Mouse (Mus musculus): ENCODE data around the gene Gm28042. TPM values are rescaled to one million over a fixed set of nuclear protein-coding genes. Genes with fewer than 3 reads are reported as not detected.

The Gm28042 gene
- polyA plus RNA-seq, 1 experiment = 7.0 TPM

GRCm38 (mm10) chr2:120068555-120069465, 41.5 kb downstream of the Gm28042 start:
- 73% methylated on average over 16 of the region's 16 CpGs for WGBS
- DNase-seq = peak; percentile 16

GRCm38 (mm10) chr2:120069466-120069990, 42.2 kb downstream of the Gm28042 start:
- no peaks in the 10 kb centered on the region for H3K36me3 ChIP-seq (ENCODE audit: control insufficient read depth, insufficient read depth, low read length)
- no peak overlapping the region for H3K27ac ChIP-seq (ENCODE audit: control insufficient read depth, insufficient read depth, low read length)
- no peak for DNase-seq
- no peak overlapping the region for H3K4me3 ChIP-seq (ENCODE audit: control insufficient read depth, insufficient read depth, low read length)
- H3K27me3 ChIP-seq (ENCODE audit: control insufficient read depth, insufficient read depth, low read length) = no peaks in the 10 kb centered on the region
- 73% methylated on average over 8 of the region's 8 CpGs for WGBS
- H3K4me1 ChIP-seq (replicated peaks; ENCODE audit: control insufficient read depth, insufficient read depth, low read length) = no peaks in the 10 kb centered on the region
- no peak for TF ChIP-seq CTCF (IDR thresholded peaks at IDR 0.05; ENCODE audit: borderline replicate concordance, control insufficient read depth, extremely low read depth, insufficient read depth, low read length, poor library complexity)
- TF ChIP-seq POLR2A (IDR thresholded peaks at IDR 0.05; ENCODE audit: control insufficient read depth, extremely low read depth, insufficient read depth, low read length, poor library complexity) = no peak

More at GRCm38 (mm10) chr2:120068555-120069465, 41.5 kb downstream of the Gm28042 start:
- Histone ChIP-seq H3K4me3 (ENCODE audit: control insufficient read depth, insufficient read depth, low read length) (no peak overlapping the region), H3K27ac (ENCODE audit: control insufficient read depth, insufficient read depth, low read length) (no peak overlapping the region), H3K27me3 (ENCODE audit: control insufficient read depth, insufficient read depth, low read length) (no peaks in the 10 kb centered on the region), H3K36me3 (ENCODE audit: control insufficient read depth, insufficient read depth, low read length) (no peaks in the 10 kb centered on the region), H3K4me1 (replicated peaks; ENCODE audit: control insufficient read depth, insufficient read depth, low read length) (no peaks in the 10 kb centered on the region)
- TF ChIP-seq POLR2A (IDR thresholded peaks at IDR 0.05; ENCODE audit: control insufficient read depth, extremely low read depth, insufficient read depth, low read length, poor library complexity) (no peak), CTCF (IDR thresholded peaks at IDR 0.05; ENCODE audit: borderline replicate concordance, control insufficient read depth, extremely low read depth, insufficient read depth, low read length, poor library complexity) (no peak)

- Histone ChIP-seq H3K36me3 (ENCODE audit: control insufficient read depth, insufficient read depth, low read length) (no peaks in the 10 kb centered on the region), H3K4me1 (replicated peaks; ENCODE audit: control insufficient read depth, insufficient read depth, low read length) (0 out of 2 replicates have a peak, but pooled peaks cover 4% of the 10 kb centered on the region), H3K4me3 (ENCODE audit: control insufficient read depth, insufficient read depth, low read length) (no peak overlapping the region), H3K27me3 (ENCODE audit: control insufficient read depth, insufficient read depth, low read length) (no peaks in the 10 kb centered on the region), H3K27ac (ENCODE audit: control insufficient read depth, insufficient read depth, low read length) (no peak overlapping the region)
- over 99% methylated on average over 4 of the region's 4 CpGs for WGBS
- TF ChIP-seq POLR2A (IDR thresholded peaks at IDR 0.05; ENCODE audit: control insufficient read depth, extremely low read depth, insufficient read depth, low read length, poor library complexity) (no peak), CTCF (IDR thresholded peaks at IDR 0.05; ENCODE audit: borderline replicate concordance, control insufficient read depth, extremely low read depth, insufficient read depth, low read length, poor library complexity) (no peak)
- no peak for DNase-seq
Observed at GRCm38 (mm10) chr2:120074096-120074495, 46.8 kb downstream of the Gm28042 start.

- peak; percentile 50 for DNase-seq
- 0 out of 2 replicates have a peak overlapping the region, but pooled peaks have one; percentile 12 for H3K4me3 ChIP-seq (ENCODE audit: control insufficient read depth, insufficient read depth, low read length)
Observed at GRCm38 (mm10) chr2:120076076-120076705, 48.9 kb downstream of the Gm28042 start.

GRCm38 (mm10) chr2:120082416-120082815, 55.1 kb downstream of the Gm28042 start:
- WGBS = 98% methylated on average over 2 of the region's 2 CpGs
- Histone ChIP-seq H3K27me3 (ENCODE audit: control insufficient read depth, insufficient read depth, low read length) (no peaks in the 10 kb centered on the region), H3K27ac (ENCODE audit: control insufficient read depth, insufficient read depth, low read length) (no peak overlapping the region), H3K4me1 (replicated peaks; ENCODE audit: control insufficient read depth, insufficient read depth, low read length) (no peaks in the 10 kb centered on the region), H3K36me3 (ENCODE audit: control insufficient read depth, insufficient read depth, low read length) (no peaks in the 10 kb centered on the region), H3K4me3 (ENCODE audit: control insufficient read depth, insufficient read depth, low read length) (no peak overlapping the region)
- DNase-seq = no peak
- TF ChIP-seq CTCF (IDR thresholded peaks at IDR 0.05; ENCODE audit: borderline replicate concordance, control insufficient read depth, extremely low read depth, insufficient read depth, low read length, poor library complexity) = no peak
- TF ChIP-seq POLR2A (IDR thresholded peaks at IDR 0.05; ENCODE audit: control insufficient read depth, extremely low read depth, insufficient read depth, low read length, poor library complexity) = no peak

More at GRCm38 (mm10) chr2:120076076-120076705, 48.9 kb downstream of the Gm28042 start:
- peak; percentile 58; the same call in 1 of the 2 replicates for TF ChIP-seq CTCF (IDR thresholded peaks at IDR 0.05; ENCODE audit: borderline replicate concordance, control insufficient read depth, extremely low read depth, insufficient read depth, low read length, poor library complexity)
- no peak for TF ChIP-seq POLR2A (IDR thresholded peaks at IDR 0.05; ENCODE audit: control insufficient read depth, extremely low read depth, insufficient read depth, low read length, poor library complexity)
- Histone ChIP-seq H3K27ac (ENCODE audit: control insufficient read depth, insufficient read depth, low read length) (no peak overlapping the region), H3K27me3 (ENCODE audit: control insufficient read depth, insufficient read depth, low read length) (no peaks in the 10 kb centered on the region), H3K4me1 (replicated peaks; ENCODE audit: control insufficient read depth, insufficient read depth, low read length) (0 out of 2 replicates have a peak, but pooled peaks cover 4% of the 10 kb centered on the region), H3K36me3 (ENCODE audit: control insufficient read depth, insufficient read depth, low read length) (no peaks in the 10 kb centered on the region)
- WGBS = 4% methylated on average over 36 of the region's 36 CpGs
